Mouse (Mus musculus) monocyte, adult 59 days (primary cell): ENCODE measurements around the gene Olfr1420. TPM values are rescaled to one million over a fixed set of nuclear protein-coding genes. Genes with fewer than 3 reads are reported as not detected.

Source experiments
- total RNA-seq, 2 experiments: library from RNA; stranded (reverse); gene quantifications; one replicate each; pipeline ENCODE4 v1.2.4; 2023

The Olfr1420 gene
- not detected for total RNA-seq

DNA sequence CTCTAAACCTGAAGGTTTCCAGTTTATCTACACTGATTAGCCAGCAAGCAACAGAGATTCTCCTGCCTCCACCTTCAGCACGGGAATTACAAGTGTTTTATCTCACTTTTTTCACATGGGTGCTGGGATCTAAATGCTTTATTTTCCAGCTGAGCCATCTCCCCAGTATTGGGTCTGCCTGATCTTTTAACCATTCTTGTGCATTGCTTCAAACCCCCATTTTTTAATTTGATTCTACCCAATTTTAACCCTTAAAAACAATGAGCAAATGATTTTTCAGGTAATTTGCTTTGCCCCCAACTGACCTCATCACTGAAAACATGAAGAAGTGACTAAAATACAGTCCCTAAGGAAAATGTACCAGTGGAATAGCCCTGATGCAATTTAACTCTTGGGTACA lies at the start of gene Olfr1420:
TSS of gene Olfr1420 (plus strand) at position 301 of the 400 bp plus-strand sequence.

DNA sequence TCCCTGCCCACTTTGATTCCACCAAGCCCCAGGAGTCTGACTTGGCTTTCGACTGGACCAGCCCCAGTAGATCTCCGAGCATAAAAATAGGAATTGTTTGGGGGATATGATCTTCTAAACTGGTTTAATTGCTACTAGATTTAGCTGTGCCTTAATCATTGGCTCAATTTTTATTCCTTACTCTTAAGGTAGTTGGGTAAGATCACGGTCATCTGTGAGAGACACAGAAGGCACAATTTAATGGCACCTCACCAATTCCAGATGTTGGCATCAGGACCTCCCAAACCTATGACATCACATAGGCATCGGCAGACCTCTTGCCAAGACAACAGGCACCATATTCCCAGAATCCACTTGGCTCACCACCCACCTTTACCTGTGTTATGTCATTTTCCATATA lies 47.2 kb upstream of the Olfr1420 start, which contains the start of gene Olfr1417:
TSS of gene Olfr1417 (minus strand) at position 101 of the 400 bp plus-strand sequence.

DNA sequence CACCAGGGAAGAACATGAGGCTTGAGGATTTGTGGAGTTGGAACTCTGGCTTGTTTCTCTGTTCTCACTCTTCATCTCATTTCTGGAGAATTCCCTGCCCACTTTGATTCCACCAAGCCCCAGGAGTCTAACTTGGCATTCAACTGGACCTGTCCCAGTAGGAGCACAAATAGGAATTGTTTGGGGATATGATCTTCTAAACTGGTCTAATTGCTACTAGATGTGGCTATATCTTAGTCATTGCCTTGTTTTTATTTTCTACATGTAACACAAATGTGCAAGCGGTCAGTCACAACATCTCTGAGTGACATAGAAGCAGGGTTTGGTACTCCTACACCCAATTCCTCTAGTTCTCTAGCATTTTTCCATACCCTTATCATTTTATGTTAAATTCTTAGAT lies 25.4 kb upstream of the Olfr1420 start, which contains the start of gene Olfr1418:
TSS of gene Olfr1418 (minus strand) at position 101 of the 400 bp plus-strand sequence.

DNA sequence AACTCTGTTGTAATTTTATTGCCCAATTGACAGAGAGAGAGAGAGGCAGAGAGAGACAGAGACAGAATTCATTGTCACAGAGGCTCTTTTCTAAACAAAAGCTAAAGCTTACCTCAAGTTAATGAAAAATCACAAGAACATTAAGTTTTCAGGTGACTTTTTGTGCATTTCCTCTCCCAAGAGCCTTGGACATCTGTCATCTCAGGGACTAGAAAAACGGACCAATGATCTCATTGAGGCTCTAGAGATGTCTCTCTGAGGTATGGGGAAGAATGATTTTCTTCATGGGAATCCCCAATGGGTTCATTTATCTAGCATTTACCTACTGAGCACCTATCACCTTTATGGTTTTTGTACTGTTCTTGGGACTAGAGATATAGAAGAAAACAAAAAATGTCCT lies 11.4 kb upstream of the Olfr1420 start, which contains the start of gene Olfr1419:
TSS of gene Olfr1419 (minus strand) at position 101 of the 400 bp plus-strand sequence.

DNA sequence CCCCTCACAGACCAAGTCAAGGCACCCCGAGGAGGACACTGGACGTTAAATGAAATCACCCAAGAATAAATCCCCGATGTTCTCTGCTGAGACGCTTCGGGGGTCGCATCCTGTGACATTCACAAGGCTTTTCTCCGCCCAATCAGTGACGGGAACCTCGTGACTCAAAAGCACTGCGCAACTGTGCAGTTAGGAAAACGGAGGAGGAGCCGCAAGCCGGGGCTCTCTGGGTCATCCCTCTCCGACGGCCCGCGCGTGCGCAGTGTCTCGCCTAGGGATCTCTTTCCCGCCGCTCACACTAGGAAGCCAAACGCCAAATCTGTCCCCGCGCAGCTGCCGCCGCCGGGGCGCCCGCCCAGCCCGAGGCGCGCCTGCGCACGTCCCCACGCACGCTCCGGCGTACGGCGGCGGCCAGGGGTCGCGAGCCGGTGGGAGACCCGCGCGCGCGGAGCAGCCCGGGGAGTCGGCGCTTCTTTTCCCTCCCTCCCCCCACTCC lies 25.7 kb downstream of the Olfr1420 start, which contains the start of gene Patl1:
TSS of gene Patl1 (plus strand) at position 363 of the 496 bp plus-strand sequence.

Other genes starting within 250 kb of the Olfr1420 start
- not detected for gene Ms4a3, start 245.7 kb upstream of the Olfr1420 start, total RNA-seq
- gene Oosp2, start 226.0 kb upstream of the Olfr1420 start, total RNA-seq, result not detected
- gene Oosp1, start 195.4 kb upstream of the Olfr1420 start, total RNA-seq, result not detected
- gene Oosp3, start 189.5 kb upstream of the Olfr1420 start, total RNA-seq, result not detected
- gene Gif, start 139.0 kb upstream of the Olfr1420 start, total RNA-seq, result not detected
- gene Mrpl16, start 116.2 kb upstream of the Olfr1420 start, total RNA-seq, result 10 to 100 TPM; 20.4 to 22.3 TPM
- 10 to 100 TPM; 33.8 to 39.4 TPM for gene Stx3, start 67.2 kb upstream of the Olfr1420 start, total RNA-seq
- not detected for gene Olfr1417, start 47.3 kb upstream of the Olfr1420 start, total RNA-seq
- not detected for gene Olfr1418, start 25.5 kb upstream of the Olfr1420 start, total RNA-seq
- gene Olfr1419, start 11.5 kb upstream of the Olfr1420 start, total RNA-seq, result not detected
- 10 to 100 TPM; 45.9 to 47.2 TPM for gene Patl1, start 25.8 kb downstream of the Olfr1420 start, total RNA-seq
- 10 to 100 TPM; 49.4 to 51.5 TPM for gene Osbp, start 79.4 kb downstream of the Olfr1420 start, total RNA-seq
- gene Olfr1423, start 154.8 kb downstream of the Olfr1420 start, total RNA-seq, result not detected
- not detected for gene Olfr1424, start 176.1 kb downstream of the Olfr1420 start, total RNA-seq
- gene Olfr1425, start 191.2 kb downstream of the Olfr1420 start, total RNA-seq, result not detected
- not detected for gene Olfr1426, start 205.4 kb downstream of the Olfr1420 start, total RNA-seq
- not detected for gene Olfr1427, start 216.8 kb downstream of the Olfr1420 start, total RNA-seq
- not detected for gene Olfr1428, start 229.3 kb downstream of the Olfr1420 start, total RNA-seq
- gene Olfr76, start 236.6 kb downstream of the Olfr1420 start, total RNA-seq, result not detected